Mouse (Mus musculus): ENCODE measurements around the gene Ripor2.

The Ripor2 gene

GRCm38 (mm10) chr13:24698746-24699145 lies 116.8 kb downstream of the Ripor2 start:
- in situ Hi-C loops (cut with MboI, MseI), result no loop called here

- in situ Hi-C loops (cut with MboI, MseI), result no loop called here
Observed at GRCm38 (mm10) chr13:24702128-24702527, 120.1 kb downstream of the Ripor2 start.

- in situ Hi-C loops (cut with MboI, MseI), result loop anchor here in 1 of 2 experiments (10.0 kb wide), 1 partner anchor 215 kb away; no protein-coding TSS in a partner anchor
Observed at GRCm38 (mm10) chr13:24709656-24710396, 127.8 kb downstream of the Ripor2 start.

- in situ Hi-C loops (cut with MboI, MseI), result loop anchor here in 1 of 2 experiments (10.0 kb wide), 1 partner anchor 214 kb away; no protein-coding TSS in a partner anchor
Observed at GRCm38 (mm10) chr13:24710968-24711367, 129.0 kb downstream of the Ripor2 start.

GRCm38 (mm10) chr13:24712581-24713130 lies 130.7 kb downstream of the Ripor2 start:
- in situ Hi-C loops (cut with MboI, MseI), result loop anchor here in 1 of 2 experiments (10.0 kb wide), 1 partner anchor 212 kb away; no protein-coding TSS in a partner anchor

GRCm38 (mm10) chr13:24713434-24714000 lies 131.5 kb downstream of the Ripor2 start:
- in situ Hi-C loops (cut with MboI, MseI), result loop anchor here in 1 of 2 experiments (10.0 kb wide), 1 partner anchor 211 kb away; no protein-coding TSS in a partner anchor

GRCm38 (mm10) chr13:24714360-24714885 lies 132.4 kb downstream of the Ripor2 start:
- in situ Hi-C loops (cut with MboI, MseI), result loop anchor here in 1 of 2 experiments (10.0 kb wide), 1 partner anchor 210 kb away; no protein-coding TSS in a partner anchor

GRCm38 (mm10) chr13:24715601-24716000 lies 133.6 kb downstream of the Ripor2 start:
- in situ Hi-C loops (cut with MboI, MseI), result loop anchor here in 1 of 2 experiments (10.0 kb wide), 1 partner anchor 209 kb away; no protein-coding TSS in a partner anchor

GRCm38 (mm10) chr13:24716441-24716840 lies 134.5 kb downstream of the Ripor2 start:
- in situ Hi-C loops (cut with MboI, MseI), result loop anchor here in 1 of 2 experiments (10.0 kb wide), 1 partner anchor 208 kb away; no protein-coding TSS in a partner anchor

GRCm38 (mm10) chr13:24717677-24718076 lies 135.7 kb downstream of the Ripor2 start:
- in situ Hi-C loops (cut with MboI, MseI), result loop anchor here in 1 of 2 experiments (10.0 kb wide), 1 partner anchor 207 kb away; no protein-coding TSS in a partner anchor

GRCm38 (mm10) chr13:24721502-24721901 lies 139.5 kb downstream of the Ripor2 start:
- in situ Hi-C loops (cut with MboI, MseI), result no loop called here

GRCm38 (mm10) chr13:24723699-24724394 lies 141.9 kb downstream of the Ripor2 start:
- in situ Hi-C loops (cut with MboI, MseI), result no loop called here

GRCm38 (mm10) chr13:24724395-24724759 lies 142.4 kb downstream of the Ripor2 start:
- in situ Hi-C loops (cut with MboI, MseI), result no loop called here

GRCm38 (mm10) chr13:24729128-24729527 lies 147.1 kb downstream of the Ripor2 start:
- in situ Hi-C loops (cut with MboI, MseI), result no loop called here

- in situ Hi-C loops (cut with MboI, MseI), result loop anchor here in 1 of 2 experiments (10.0 kb wide), 1 partner anchor 390 kb away; no protein-coding TSS in a partner anchor
Observed at GRCm38 (mm10) chr13:24734502-24734901, 152.5 kb downstream of the Ripor2 start.

- in situ Hi-C loops (cut with MboI, MseI), result loop anchor here in 1 of 2 experiments (10.0 kb wide), 1 partner anchor 389 kb away; no protein-coding TSS in a partner anchor
Observed at GRCm38 (mm10) chr13:24735608-24736131, 153.7 kb downstream of the Ripor2 start.

- in situ Hi-C loops (cut with MboI, MseI), result no loop called here
Observed at GRCm38 (mm10) chr13:24741028-24741427, 159.0 kb downstream of the Ripor2 start, which contains the start of gene Armh2. Armh2 (plus strand) TSS chr13:24741232.

GRCm38 (mm10) chr13:24747823-24748222 lies 165.8 kb downstream of the Ripor2 start:
- in situ Hi-C loops (cut with MboI, MseI), result no loop called here

GRCm38 (mm10) chr13:24750807-24751206 lies 168.8 kb downstream of the Ripor2 start:
- in situ Hi-C loops (cut with MboI, MseI), result no loop called here

- in situ Hi-C loops (cut with MboI, MseI), result no loop called here
Observed at GRCm38 (mm10) chr13:24751396-24751795, 169.4 kb downstream of the Ripor2 start.

- in situ Hi-C loops (cut with MboI, MseI), result no loop called here
Observed at GRCm38 (mm10) chr13:24756756-24757155, 174.8 kb downstream of the Ripor2 start.

Data from T-helper 17 cell (primary cell).